Mouse (Mus musculus): ENCODE data around the gene Macrod1. TPM values are rescaled to one million over a fixed set of nuclear protein-coding genes. Genes with fewer than 3 reads are reported as not detected.

The Macrod1 gene
- polyA plus RNA-seq, 1 experiment from 2014 or later = 5.5 TPM

- Histone ChIP-seq H3K36me3 (no peaks in the 10 kb centered on the region), H3K4me3 (no peak overlapping the region), H3K27ac (replicated peaks) (no peak overlapping the region), H3K4me1 (replicated peaks) (peaks cover 78% of the 10 kb centered on the region), H3K9me3 (no peaks in the 10 kb centered on the region), H3K4me2 (no peak overlapping the region), H3K9ac (no peak overlapping the region), H3K27me3 (no peaks in the 10 kb centered on the region)
- WGBS = 68% methylated on average over 6 of the region's 6 CpGs
- no peak for ATAC-seq (ENCODE audit: low FRiP score, low read depth)
These were observed 95.5 kb downstream of the Macrod1 start for GRCm38 (mm10) chr19:7151927-7152653.

- H3K36me3 ChIP-seq = no peaks in the 10 kb centered on the region
- H3K9ac ChIP-seq = no peak overlapping the region
- WGBS = 28% methylated on average over 7 of the region's 7 CpGs
- ATAC-seq (ENCODE audit: low FRiP score, low read depth) = 0 out of 2 replicates have a peak, but pooled peaks have one; percentile 10
- peaks cover 78% of the 10 kb centered on the region for H3K4me1 ChIP-seq (replicated peaks)
- no peaks in the 10 kb centered on the region for H3K27me3 ChIP-seq
- H3K9me3 ChIP-seq = no peaks in the 10 kb centered on the region
- H3K4me3 ChIP-seq = no peak overlapping the region
- peak overlapping the region; percentile 57; the same call in 1 of the 2 replicates for H3K27ac ChIP-seq (replicated peaks)
- H3K4me2 ChIP-seq = no peak overlapping the region
These were observed 96.6 kb downstream of the Macrod1 start for GRCm38 (mm10) chr19:7153232-7153631.

DNA sequence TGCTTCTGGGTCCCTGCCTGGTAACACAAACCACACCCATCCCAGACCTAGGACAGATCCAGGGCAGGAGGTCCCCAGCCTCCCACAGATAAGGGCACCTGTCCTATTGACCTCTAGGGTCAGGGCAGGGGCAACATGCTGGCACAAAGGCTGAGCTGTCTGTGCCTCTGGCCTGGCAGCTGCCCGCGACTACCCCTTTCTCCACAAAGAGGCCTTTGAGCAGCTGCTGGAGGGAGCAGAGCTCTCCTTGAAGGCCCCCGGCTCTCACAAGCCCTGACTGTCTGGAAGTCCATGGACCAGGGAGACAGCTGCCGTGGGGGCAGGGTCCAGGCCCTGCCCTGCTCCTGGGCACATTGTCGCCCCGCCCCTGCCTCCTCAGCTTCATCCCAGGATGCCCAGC lies 98.6 kb downstream of the Macrod1 start:
- 0 out of 2 replicates have a peak overlapping the region, but pooled peaks have one; percentile 12 for H3K27ac ChIP-seq (replicated peaks)
- H3K36me3 ChIP-seq = no peaks in the 10 kb centered on the region
- H3K27me3 ChIP-seq = no peaks in the 10 kb centered on the region; the same call in 1 of the 2 replicates
- no peaks in the 10 kb centered on the region for H3K9me3 ChIP-seq
- H3K4me1 ChIP-seq (replicated peaks) = peaks cover 69% of the 10 kb centered on the region
- no peak overlapping the region for H3K4me3 ChIP-seq
- no peak overlapping the region for H3K9ac ChIP-seq
- 49% methylated on average over 6 of the region's 6 CpGs for WGBS
- no peak overlapping the region for H3K4me2 ChIP-seq
- ATAC-seq (ENCODE audit: low FRiP score, low read depth) = peak; percentile 20; the same call in 1 of the 2 replicates

- ATAC-seq (ENCODE audit: low FRiP score, low read depth) = no peak
- H3K27me3 ChIP-seq = peaks cover 6% of the 10 kb centered on the region; the same call in 1 of the 2 replicates
- peaks cover 59% of the 10 kb centered on the region for H3K4me1 ChIP-seq (replicated peaks)
- no peaks in the 10 kb centered on the region for H3K36me3 ChIP-seq
- no peak overlapping the region for H3K27ac ChIP-seq (replicated peaks)
- peak overlapping the region; percentile 16 for H3K4me2 ChIP-seq
- WGBS = 10% methylated on average over 14 of the region's 14 CpGs
- H3K9me3 ChIP-seq = no peaks in the 10 kb centered on the region
- H3K9ac ChIP-seq = no peak overlapping the region
- no peak overlapping the region for H3K4me3 ChIP-seq
These were observed 101.1 kb downstream of the Macrod1 start for GRCm38 (mm10) chr19:7157734-7158133.

- H3K9ac ChIP-seq = 0 out of 2 replicates have a peak overlapping the region, but pooled peaks have one; percentile 23
- 5% methylated on average over 13 of the region's 14 CpGs for WGBS
- H3K36me3 ChIP-seq = no peaks in the 10 kb centered on the region
- peaks cover 10% of the 10 kb centered on the region; the same call in 1 of the 2 replicates for H3K27me3 ChIP-seq
- no peaks in the 10 kb centered on the region for H3K9me3 ChIP-seq
- peak; percentile 44 for ATAC-seq (ENCODE audit: low FRiP score, low read depth)
- H3K4me1 ChIP-seq (replicated peaks) = peaks cover 59% of the 10 kb centered on the region
- peak overlapping the region; percentile 36 for H3K4me2 ChIP-seq
- H3K4me3 ChIP-seq = no peak overlapping the region
- no peak overlapping the region for H3K27ac ChIP-seq (replicated peaks)
These were observed 103.7 kb downstream of the Macrod1 start for GRCm38 (mm10) chr19:7160151-7160906.

GRCm38 (mm10) chr19:7161064-7161463 lies 104.5 kb downstream of the Macrod1 start:
- Histone ChIP-seq H3K27ac (replicated peaks) (no peak overlapping the region), H3K9me3 (no peaks in the 10 kb centered on the region), H3K27me3 (peaks cover 10% of the 10 kb centered on the region; the same call in 1 of the 2 replicates), H3K36me3 (no peaks in the 10 kb centered on the region), H3K4me3 (no peak overlapping the region), H3K4me1 (replicated peaks) (peaks cover 56% of the 10 kb centered on the region), H3K9ac (no peak overlapping the region), H3K4me2 (no peak overlapping the region)
- 80% methylated on average over 3 of the region's 3 CpGs for WGBS
- ATAC-seq (ENCODE audit: low FRiP score, low read depth) = no peak

GRCm38 (mm10) chr19:7164238-7164637 lies 107.6 kb downstream of the Macrod1 start:
- peaks cover 43% of the 10 kb centered on the region for H3K4me1 ChIP-seq (replicated peaks)
- no peaks in the 10 kb centered on the region for H3K36me3 ChIP-seq
- H3K4me2 ChIP-seq = peak overlapping the region; percentile 91
- H3K9me3 ChIP-seq = no peaks in the 10 kb centered on the region
- peak overlapping the region; percentile 69; the same call in 1 of the 2 replicates for H3K9ac ChIP-seq
- H3K27ac ChIP-seq (replicated peaks) = no peak overlapping the region
- 6% methylated on average over 6 of the region's 6 CpGs for WGBS
- ATAC-seq (ENCODE audit: low FRiP score, low read depth) = no peak
- H3K27me3 ChIP-seq = peaks cover 13% of the 10 kb centered on the region; the same call in 1 of the 2 replicates
- peak overlapping the region; percentile 66 for H3K4me3 ChIP-seq

GRCm38 (mm10) chr19:7164820-7165323 lies 108.3 kb downstream of the Macrod1 start:
- Histone ChIP-seq H3K4me2 (peak overlapping the region; percentile 91), H3K4me3 (peak overlapping the region; percentile 66), H3K9me3 (no peaks in the 10 kb centered on the region), H3K36me3 (no peaks in the 10 kb centered on the region), H3K4me1 (replicated peaks) (peaks cover 37% of the 10 kb centered on the region), H3K9ac (peak overlapping the region; percentile 69), H3K27me3 (0 out of 2 replicates have a peak, but pooled peaks cover 13% of the 10 kb centered on the region), H3K27ac (replicated peaks) (0 out of 2 replicates have a peak overlapping the region, but pooled peaks have one; percentile 6)
- WGBS = under 1% methylated on average over 35 of the region's 35 CpGs
- ATAC-seq (ENCODE audit: low FRiP score, low read depth) = no peak

DNA sequence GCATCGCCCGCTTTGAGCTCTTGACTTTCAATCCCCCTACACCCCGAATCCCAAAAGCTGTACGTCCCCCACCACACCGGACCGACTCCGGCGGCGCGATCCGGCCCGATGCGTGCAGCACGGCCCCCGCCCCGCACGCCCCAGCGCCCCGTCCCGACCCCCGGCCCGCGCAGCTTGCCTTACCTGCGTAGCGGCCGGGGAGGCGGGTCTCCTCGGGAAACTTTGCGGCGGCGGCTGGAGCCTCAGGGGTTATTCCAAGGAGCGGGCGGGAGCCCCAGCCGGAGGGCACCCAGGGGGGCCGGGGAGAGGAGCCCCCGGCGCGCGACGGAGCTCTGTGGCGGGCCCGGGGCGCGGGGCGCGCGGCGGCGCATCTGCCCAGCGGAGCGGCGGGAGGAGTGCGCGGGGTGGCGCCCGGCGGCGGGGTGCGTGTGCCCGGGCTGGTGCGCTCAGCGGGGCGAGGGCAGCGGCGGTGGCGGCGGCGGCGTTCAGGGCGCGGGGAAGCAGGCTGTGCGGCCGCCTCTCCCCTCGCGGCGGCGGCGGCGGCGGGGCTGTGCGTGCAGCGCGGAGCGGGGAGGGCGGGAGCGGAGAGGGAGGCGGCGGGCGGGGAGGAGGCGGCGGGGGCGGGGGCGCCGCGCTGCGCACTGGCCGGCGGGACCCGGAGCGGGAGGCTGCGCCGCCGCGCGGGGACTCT lies 109.0 kb downstream of the Macrod1 start:
- H3K4me3 ChIP-seq = peak overlapping the region; percentile 66
- H3K27ac ChIP-seq (replicated peaks) = peak overlapping the region; percentile 6
- no peaks in the 10 kb centered on the region for H3K9me3 ChIP-seq
- H3K9ac ChIP-seq = peak overlapping the region; percentile 69
- H3K4me2 ChIP-seq = peak overlapping the region; percentile 91
- H3K4me1 ChIP-seq (replicated peaks) = peaks cover 29% of the 10 kb centered on the region
- H3K36me3 ChIP-seq = no peaks in the 10 kb centered on the region
- peak; percentile 32 for ATAC-seq (ENCODE audit: low FRiP score, low read depth)
- H3K27me3 ChIP-seq = 0 out of 2 replicates have a peak, but pooled peaks cover 13% of the 10 kb centered on the region
- WGBS = 0% methylated on average over 60 of the region's 105 CpGs

- WGBS = 1% methylated on average over 15 of the region's 15 CpGs
- ATAC-seq (ENCODE audit: low FRiP score, low read depth) = peak; percentile 1; the same call in 1 of the 2 replicates
- Histone ChIP-seq H3K27me3 (0 out of 2 replicates have a peak, but pooled peaks cover 13% of the 10 kb centered on the region), H3K4me1 (replicated peaks) (peaks cover 27% of the 10 kb centered on the region), H3K4me2 (peak overlapping the region; percentile 91), H3K27ac (replicated peaks) (peak overlapping the region; percentile 6; the same call in 1 of the 2 replicates), H3K9me3 (no peaks in the 10 kb centered on the region), H3K9ac (peak overlapping the region; percentile 69), H3K36me3 (no peaks in the 10 kb centered on the region), H3K4me3 (peak overlapping the region; percentile 66)
These were observed 109.6 kb downstream of the Macrod1 start for GRCm38 (mm10) chr19:7166200-7166711.

GRCm38 (mm10) chr19:7166767-7167166 lies 110.2 kb downstream of the Macrod1 start:
- Histone ChIP-seq H3K27ac (replicated peaks) (no peak overlapping the region), H3K4me2 (no peak overlapping the region), H3K27me3 (0 out of 2 replicates have a peak, but pooled peaks cover 13% of the 10 kb centered on the region), H3K4me3 (no peak overlapping the region), H3K36me3 (no peaks in the 10 kb centered on the region), H3K4me1 (replicated peaks) (peaks cover 32% of the 10 kb centered on the region), H3K9ac (no peak overlapping the region), H3K9me3 (no peaks in the 10 kb centered on the region)
- no peak for ATAC-seq (ENCODE audit: low FRiP score, low read depth)
- WGBS = 6% methylated on average over 6 of the region's 6 CpGs
